Mouse (Mus musculus) neural tube, embryonic 15.5 days (tissue): ENCODE measurements around the gene Rab34. TPM values are rescaled to one million over a fixed set of nuclear protein-coding genes. Genes with fewer than 3 reads are reported as not detected.
A peak's percentile ranks its signal among the peaks of the same experiment; 100 is the strongest.

Experiments used
- ATAC-seq: fragments of 200-750 bp; cut with Nextera tagmentation; 2 replicates; pipeline ENCODE4 v1.8.0; 2017; ENCODE audit warnings: mild to moderate bottlenecking, moderate TSS enrichment, moderate library complexity; ENCODE audit not compliant: low FRiP score
- H3K27ac ChIP-seq: fragments of 300-500 bp; sonication (generic); replicated peaks from 2 replicates; pipeline ENCODE4 v1.5.1; 2015; ENCODE audit warnings: mild to moderate bottlenecking, inconsistent platforms
- H3K27me3 ChIP-seq: fragments of 300-500 bp; sonication (generic); replicated peaks from 2 replicates; pipeline ENCODE4 v1.6.1; 2015; ENCODE audit warnings: inconsistent platforms
- H3K36me3 ChIP-seq: fragments of 300-500 bp; sonication (generic); 2 replicates; pipeline ENCODE4 v1.6.1; 2015; ENCODE audit warnings: inconsistent platforms
- H3K4me1 ChIP-seq: fragments of 300-500 bp; sonication (generic); 2 replicates; pipeline ENCODE4 v1.6.1; 2015; ENCODE audit warnings: inconsistent platforms
- H3K4me2 ChIP-seq: fragments of 300-500 bp; sonication (generic); 2 replicates; pipeline ENCODE4 v1.6.1; 2015; ENCODE audit warnings: inconsistent platforms, mild to moderate bottlenecking, moderate library complexity
- H3K4me3 ChIP-seq: fragments of 300-500 bp; sonication (generic); replicated peaks from 2 replicates; pipeline ENCODE4 v1.5.1; 2015; ENCODE audit warnings: mild to moderate bottlenecking, inconsistent platforms
- H3K9ac ChIP-seq: fragments of 300-500 bp; sonication (generic); replicated peaks from 2 replicates; pipeline ENCODE4 v1.6.1; 2015; ENCODE audit warnings: mild to moderate bottlenecking, inconsistent platforms
- H3K9me3 ChIP-seq: fragments of 300-500 bp; sonication (generic); replicated peaks from 2 replicates; pipeline ENCODE4 v1.6.1; 2016; ENCODE audit warnings: inconsistent platforms
- WGBS: fragments of 180-500 bp; shearing (Covaris S2); methylation state at CpG from one replicate; pipeline ENCODE4 v1.1.7; 2015; ENCODE audit warnings: mixed read lengths; 5-methylcytosine and 5-hydroxymethylcytosine counted together
- polyA plus RNA-seq: library from polyadenylated mRNA; unstranded; fragments of >200 nt; fragmentation: Nextera tagmentation; extraction: Ambion mirVana; gene quantifications from 2 replicates; pipeline ENCODE4 v1.2.1, GENCODE M21; 2015

Gene Rab34
- polyA plus RNA-seq, 1 experiment from 2014 or later, result 66.1 TPM

- Histone ChIP-seq H3K27ac (0 out of 2 replicates have a peak overlapping the region, but pooled peaks have one; percentile 38), H3K9ac (no peak overlapping the region), H3K4me3 (no peak overlapping the region), H3K9me3 (no peaks in the 10 kb centered on the region), H3K36me3 (peaks cover 71% of the 10 kb centered on the region), H3K4me1 (peaks cover 79% of the 10 kb centered on the region), H3K4me2 (no peak overlapping the region), H3K27me3 (no peaks in the 10 kb centered on the region)
- WGBS, result 18% methylated on average over 2 of the region's 2 CpGs
- 0 out of 2 replicates have a peak, but pooled peaks have one; percentile 9 for ATAC-seq
Measured at GRCm38 (mm10) chr11:78159096-78159495, 29.1 kb upstream of the Rab34 start.

GRCm38 (mm10) chr11:78159557-78159956 is 28.7 kb upstream of the Rab34 start:
- 79% methylated on average over 7 of the region's 7 CpGs for WGBS
- no peak for ATAC-seq

GRCm38 (mm10) chr11:78160171-78160570 is 28.1 kb upstream of the Rab34 start:
- no peaks in the 10 kb centered on the region for H3K27me3 ChIP-seq
- 89% methylated on average over 18 of the region's 18 CpGs for WGBS
- no peak for ATAC-seq
- H3K36me3 ChIP-seq, result peaks cover 60% of the 10 kb centered on the region
- no peak overlapping the region; the same call in 1 of the 2 replicates for H3K4me2 ChIP-seq
- H3K4me1 ChIP-seq, result peaks cover 68% of the 10 kb centered on the region
- no peak overlapping the region for H3K9ac ChIP-seq
- no peak overlapping the region for H3K27ac ChIP-seq
- H3K9me3 ChIP-seq, result no peaks in the 10 kb centered on the region
- H3K4me3 ChIP-seq, result no peak overlapping the region

More at GRCm38 (mm10) chr11:78159557-78159956, 28.7 kb upstream of the Rab34 start:
- Histone ChIP-seq H3K4me1 (peaks cover 74% of the 10 kb centered on the region), H3K27me3 (no peaks in the 10 kb centered on the region), H3K4me2 (no peak overlapping the region), H3K9me3 (no peaks in the 10 kb centered on the region), H3K9ac (no peak overlapping the region), H3K36me3 (peaks cover 66% of the 10 kb centered on the region), H3K4me3 (no peak overlapping the region), H3K27ac (no peak overlapping the region)

GRCm38 (mm10) chr11:78160675-78161074 is 27.6 kb upstream of the Rab34 start:
- 87% methylated on average over 3 of the region's 3 CpGs for WGBS
- no peak for ATAC-seq
- H3K4me1 ChIP-seq, result peaks cover 67% of the 10 kb centered on the region
- H3K36me3 ChIP-seq, result peaks cover 55% of the 10 kb centered on the region
- no peaks in the 10 kb centered on the region for H3K27me3 ChIP-seq
- no peak overlapping the region for H3K27ac ChIP-seq
- no peak overlapping the region for H3K9ac ChIP-seq
- no peak overlapping the region; the same call in 1 of the 2 replicates for H3K4me2 ChIP-seq
- H3K4me3 ChIP-seq, result no peak overlapping the region
- H3K9me3 ChIP-seq, result no peaks in the 10 kb centered on the region

- Histone ChIP-seq H3K4me1 (peaks cover 71% of the 10 kb centered on the region), H3K9ac (no peak overlapping the region), H3K27me3 (no peaks in the 10 kb centered on the region), H3K27ac (0 out of 2 replicates have a peak overlapping the region, but pooled peaks have one; percentile 98), H3K9me3 (no peaks in the 10 kb centered on the region), H3K4me3 (0 out of 2 replicates have a peak overlapping the region, but pooled peaks have one; percentile 0), H3K4me2 (no peak overlapping the region), H3K36me3 (peaks cover 51% of the 10 kb centered on the region)
- ATAC-seq, result no peak
- 90% methylated on average over 14 of the region's 14 CpGs for WGBS
Measured at GRCm38 (mm10) chr11:78161169-78161568, 27.1 kb upstream of the Rab34 start.

GRCm38 (mm10) chr11:78161968-78162367 is 26.3 kb upstream of the Rab34 start:
- WGBS, result 28% methylated on average over 4 of the region's 4 CpGs
- H3K27me3 ChIP-seq, result no peaks in the 10 kb centered on the region

GRCm38 (mm10) chr11:78162504-78162903 is 25.7 kb upstream of the Rab34 start:
- 20% methylated on average over 6 of the region's 6 CpGs for WGBS

More at GRCm38 (mm10) chr11:78161968-78162367, 26.3 kb upstream of the Rab34 start:
- no peak for ATAC-seq
- 0 out of 2 replicates have a peak overlapping the region, but pooled peaks have one; percentile 100 for H3K9ac ChIP-seq
- peak overlapping the region; percentile 80 for H3K4me2 ChIP-seq
- 0 out of 2 replicates have a peak overlapping the region, but pooled peaks have one; percentile 99 for H3K4me3 ChIP-seq
- peaks cover 75% of the 10 kb centered on the region for H3K4me1 ChIP-seq
- H3K36me3 ChIP-seq, result peaks cover 48% of the 10 kb centered on the region
- H3K9me3 ChIP-seq, result no peaks in the 10 kb centered on the region
- H3K27ac ChIP-seq, result peak overlapping the region; percentile 98

GRCm38 (mm10) chr11:78163045-78163444 is 25.2 kb upstream of the Rab34 start:
- Histone ChIP-seq H3K36me3 (peaks cover 40% of the 10 kb centered on the region), H3K9me3 (no peaks in the 10 kb centered on the region), H3K4me2 (peak overlapping the region; percentile 80), H3K27ac (peak overlapping the region; percentile 98), H3K4me1 (peaks cover 67% of the 10 kb centered on the region), H3K4me3 (peak overlapping the region; percentile 99), H3K27me3 (no peaks in the 10 kb centered on the region), H3K9ac (peak overlapping the region; percentile 100)
- 74% methylated on average over 2 of the region's 2 CpGs for WGBS
- no peak for ATAC-seq

More at GRCm38 (mm10) chr11:78162504-78162903, 25.7 kb upstream of the Rab34 start:
- H3K36me3 ChIP-seq, result peaks cover 44% of the 10 kb centered on the region
- H3K4me1 ChIP-seq, result peaks cover 73% of the 10 kb centered on the region
- H3K4me2 ChIP-seq, result peak overlapping the region; percentile 80
- H3K4me3 ChIP-seq, result peak overlapping the region; percentile 99
- H3K27ac ChIP-seq, result peak overlapping the region; percentile 98
- H3K27me3 ChIP-seq, result no peaks in the 10 kb centered on the region
- ATAC-seq, result no peak
- H3K9ac ChIP-seq, result peak overlapping the region; percentile 100
- H3K9me3 ChIP-seq, result no peaks in the 10 kb centered on the region

- peaks cover 60% of the 10 kb centered on the region for H3K4me1 ChIP-seq
- peak overlapping the region; percentile 99 for H3K4me3 ChIP-seq
- peak overlapping the region; percentile 100 for H3K9ac ChIP-seq
- no peaks in the 10 kb centered on the region for H3K27me3 ChIP-seq
- H3K4me2 ChIP-seq, result peak overlapping the region; percentile 80
- peak overlapping the region; percentile 98 for H3K27ac ChIP-seq
- H3K36me3 ChIP-seq, result peaks cover 31% of the 10 kb centered on the region
- WGBS, result under 1% methylated on average over 22 of the region's 22 CpGs
- no peaks in the 10 kb centered on the region for H3K9me3 ChIP-seq
- ATAC-seq, result peak; percentile 40
Measured at GRCm38 (mm10) chr11:78163681-78164603, 24.3 kb upstream of the Rab34 start.

GRCm38 (mm10) chr11:78164604-78164923 is 23.7 kb upstream of the Rab34 start:
- H3K36me3 ChIP-seq, result peaks cover 24% of the 10 kb centered on the region
- H3K9ac ChIP-seq, result peak overlapping the region; percentile 100
- H3K4me1 ChIP-seq, result peaks cover 54% of the 10 kb centered on the region
- peak overlapping the region; percentile 99 for H3K4me3 ChIP-seq
- WGBS, result under 1% methylated on average over 14 of the region's 14 CpGs
- H3K9me3 ChIP-seq, result no peaks in the 10 kb centered on the region
- ATAC-seq, result peak; percentile 7; the same call in 1 of the 2 replicates
- peak overlapping the region; percentile 98 for H3K27ac ChIP-seq
- H3K27me3 ChIP-seq, result no peaks in the 10 kb centered on the region
- peak overlapping the region; percentile 80 for H3K4me2 ChIP-seq

- Histone ChIP-seq H3K27me3 (no peaks in the 10 kb centered on the region), H3K27ac (peak within 1 kb of the TSS; percentile 98), H3K4me2 (peak within 1 kb of the TSS; percentile 80), H3K4me3 (peak within 1 kb of the TSS; percentile 99), H3K9ac (peak within 1 kb of the TSS; percentile 100), H3K36me3 (peaks cover 19% of the 10 kb centered on the region), H3K9me3 (no peaks in the 10 kb centered on the region), H3K4me1 (peaks cover 48% of the 10 kb centered on the region)
- ATAC-seq, result peak; percentile 87
- under 1% methylated on average over 56 of the region's 78 CpGs for WGBS
Measured at GRCm38 (mm10) chr11:78164924-78165760, 23.1 kb upstream of the Rab34 start, which contains the start of gene Traf4. TSS of gene Traf4 (minus strand) at chr11:78165589.
